ENCODE assay signal across 15 mouse cellular contexts in genomic region chr1:25281471-25281870, GRCm38 (mm10).
A peak's percentile ranks its signal among the peaks of the same experiment; 100 is the strongest.
DNase-seq lines count a peak whose midpoint lies in the region; TF ChIP-seq lines count a peak whose summit lies in the region.
"Had no signal": no experiment of that assay in that cellular context is flagged by ENCODE, and none has a peak within 500 bp of the region (broad histone marks: within the 10 kb centered on the region; RNA-seq: fewer than 3 reads in every experiment).

No protein-coding gene starts in this region.

- no peak for TF ChIP-seq CTCF in left cerebral cortex, adult 2 months (IDR thresholded peaks at IDR 0.05)
- TF ChIP-seq CTCF in layer of hippocampus, adult 2 months (conservative IDR thresholded peaks at IDR 0.05) = no peak

- peak; percentile 13 to 16 for DNase-seq in left cerebral cortex, adult 18-20 months (ENCODE audit: low spot score in 2 of 2)
- no peak for DNase-seq in left cerebral cortex, adult 2 months (ENCODE audit: extremely low spot score in 1 of 2, low spot score in 2 of 2)
- peak; percentile 78 for DNase-seq in brain, adult 2 months (ENCODE audit: low read depth, low spot score)
- peak; percentile 43 to 65 for DNase-seq in cerebellum, adult 18-20 months
- DNase-seq in layer of hippocampus, adult 2 months (ENCODE audit: low spot score in 2 of 2) = peak; percentile 29 to 56
- no peak for DNase-seq in thymus, postnatal 4 days
- no peak for DNase-seq in gastrocnemius, postnatal 14 days
- DNase-seq: adrenal gland, postnatal 14 days; gastrocnemius, adult 2 months; heart, postnatal 14 days; liver, embryonic 13.5 days; lung, postnatal 36 days had no signal

- H3K4me3 ChIP-seq in left cerebral cortex, adult 2 months = no peak overlapping the region
- no peak overlapping the region for H3K4me3 ChIP-seq in layer of hippocampus, adult 2 months
- H3K4me3 ChIP-seq: gastrocnemius, adult 2 months; kidney, embryonic 15.5 days; liver, embryonic 13.5 days; midbrain, embryonic 12.5 days; neural tube, embryonic 12.5 days had no signal

- H3K27ac ChIP-seq in left cerebral cortex, adult 2 months = no peak overlapping the region
- H3K27ac ChIP-seq in layer of hippocampus, adult 2 months = peak overlapping the region; percentile 39
- H3K27ac ChIP-seq: gastrocnemius, adult 2 months; kidney, embryonic 15.5 days; liver, embryonic 13.5 days; midbrain, embryonic 12.5 days; neural tube, embryonic 12.5 days had no signal

- intact Hi-C loops in left cerebral cortex, adult 2 months (cut with DNase I) = no loop called here
- intact Hi-C loops in gastrocnemius, postnatal 14 days (cut with DNase I; ENCODE audit: low total_unique reads) = no loop called here

Comparison
In these comparisons a context has a peak if more than half of its experiments do, and no peak if none do; other contexts are left out.
1. DNase-seq: peak in left cerebral cortex, adult 18-20 months (2 of 2), brain, adult 2 months (single experiment), cerebellum, adult 18-20 months (2 of 2) and layer of hippocampus, adult 2 months (2 of 2); none in left cerebral cortex, adult 2 months (0 of 2), thymus, postnatal 4 days (single experiment) and gastrocnemius, postnatal 14 days (single experiment).